Comparison of ENCODE assay signal across 8 mouse cellular contexts in the genomic region with DNA sequence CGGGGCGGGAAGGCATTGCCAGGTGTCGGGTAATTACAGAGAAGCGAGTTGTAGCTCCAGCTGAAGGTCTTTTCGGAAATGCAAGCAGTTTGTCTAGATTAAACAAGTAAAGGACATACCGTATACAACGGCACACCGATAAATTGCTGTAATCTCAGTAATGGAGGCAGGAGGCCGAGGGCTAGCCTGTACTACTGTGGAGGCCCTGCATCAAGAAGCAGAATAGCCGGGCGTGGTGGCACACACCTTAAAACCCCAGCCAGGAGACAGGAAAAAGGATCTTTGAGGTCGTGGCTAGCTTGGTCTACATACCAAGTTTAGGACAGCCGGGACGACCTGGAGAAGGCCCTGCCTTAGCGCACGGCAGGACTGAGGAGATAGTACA. TPM values are rescaled to one million over a fixed set of nuclear protein-coding genes. Genes with fewer than 3 reads are reported as not detected.
DNase-seq lines count a peak whose midpoint lies in the region; ATAC-seq and TF ChIP-seq lines count a peak whose summit lies in the region.

No protein-coding gene starts in this region.

- peak overlapping the region; percentile 79 for H3K4me2 ChIP-seq in liver, embryonic 12.5 days

- TF ChIP-seq POLR2A in cerebellum, adult 2 months (IDR thresholded peaks at IDR 0.05; ENCODE audit: borderline replicate concordance, insufficient read depth, low read length), result no peak
- no peak for TF ChIP-seq POLR2A in spleen, adult 2 months (IDR thresholded peaks at IDR 0.05; ENCODE audit: low read depth, low read length)

- peaks cover 16% of the 10 kb centered on the region for H3K36me3 ChIP-seq in spleen, adult 2 months (ENCODE audit: control insufficient read depth, insufficient read depth, low read length)
- H3K36me3 ChIP-seq in liver, embryonic 12.5 days, result peaks cover 34% of the 10 kb centered on the region

- TF ChIP-seq CTCF in cerebellum, adult 2 months (IDR thresholded peaks at IDR 0.05; ENCODE audit: borderline replicate concordance, insufficient read depth, low read depth, low read length), result no peak
- no peak for TF ChIP-seq CTCF in spleen, adult 2 months (IDR thresholded peaks at IDR 0.05; ENCODE audit: extremely low read depth, insufficient read depth, insufficient read length, insufficient replicate concordance)

- ATAC-seq in liver, embryonic 12.5 days, result peak; percentile 19

- no peaks in the 10 kb centered on the region for H3K9me3 ChIP-seq in liver, embryonic 12.5 days (replicated peaks)

- WGBS in cerebellum, adult 2 months, result 14% methylated on average over 16 of the region's 16 CpGs
- WGBS in spleen, adult 2 months, result 11% methylated on average over 16 of the region's 16 CpGs
- 6% methylated on average over 16 of the region's 16 CpGs for WGBS in liver, embryonic 12.5 days (ENCODE audit: insufficient replicate concordance)

- no peaks in the 10 kb centered on the region for H3K27me3 ChIP-seq in cerebellum, adult 2 months (ENCODE audit: control insufficient read depth, insufficient read depth, low read length)
- no peaks in the 10 kb centered on the region for H3K27me3 ChIP-seq in spleen, adult 2 months (ENCODE audit: control insufficient read depth, insufficient read depth, low read length)
- no peaks in the 10 kb centered on the region for H3K27me3 ChIP-seq in liver, embryonic 12.5 days (replicated peaks)

- H3K9ac ChIP-seq in liver, embryonic 12.5 days, result peak overlapping the region; percentile 76

- peaks cover 13% of the 10 kb centered on the region for H3K4me1 ChIP-seq in cerebellum, adult 2 months (ENCODE audit: control insufficient read depth, insufficient read depth, low read length)
- H3K4me1 ChIP-seq in spleen, adult 2 months (ENCODE audit: control insufficient read depth, insufficient read depth, insufficient read length), result peaks cover 17% of the 10 kb centered on the region
- peaks cover 51% of the 10 kb centered on the region for H3K4me1 ChIP-seq in liver, embryonic 12.5 days

- DNase-seq in cerebellum, adult 2 months, result no peak
- DNase-seq in cerebellum, adult 9-10 months, result no peak
- no peak for DNase-seq in spleen, adult 2 months (ENCODE audit: low read depth in 1 of 2, low spot score in 2 of 2)
- DNase-seq in spleen, adult 12 weeks (ENCODE audit: low spot score), result no peak
- no peak for DNase-seq in thymus, adult 18-20 months
- DNase-seq in frontal cortex, postnatal 10 days (ENCODE audit: low spot score in 2 of 2), result no peak
- no peak for DNase-seq in left cerebral cortex, adult 11 months (ENCODE audit: low spot score)

- peak overlapping the region; percentile 79 for H3K4me3 ChIP-seq in cerebellum, adult 2 months (replicated peaks; ENCODE audit: insufficient read depth, low read depth, low read length)
- peak overlapping the region; percentile 67 for H3K4me3 ChIP-seq in spleen, adult 2 months (ENCODE audit: extremely low read depth, insufficient read depth, insufficient read length)
- peak overlapping the region; percentile 84 for H3K4me3 ChIP-seq in liver, embryonic 12.5 days

- peak overlapping the region; percentile 76; the same call in 1 of the 2 replicates for H3K27ac ChIP-seq in cerebellum, adult 2 months (ENCODE audit: insufficient read depth, low read length)
- H3K27ac ChIP-seq in spleen, adult 2 months (ENCODE audit: insufficient read depth, low read length), result peak overlapping the region; percentile 91
- peak overlapping the region; percentile 89 for H3K27ac ChIP-seq in liver, embryonic 12.5 days

RNA-seq across cellular contexts. Expression of gene Tbrg4, which starts 0.5 kb away (rescaled TPM):
- polyA plus RNA-seq in cerebellum, adult 2 months (2012; rRNA removed), result 83.8 and 87.0 TPM in 2 replicates
- polyA plus RNA-seq in spleen, adult 2 months (2012; rRNA removed), result 88.6 and 125 TPM in 2 replicates
- polyA plus RNA-seq in liver, embryonic 12.5 days (2016; fragmentation: Nextera tagmentation; extraction: Ambion mirVana), result 69.3 TPM in 2 replicates

RNA-seq across cellular contexts. Expression of gene Wap, which starts 12.1 kb away (rescaled TPM):
- polyA plus RNA-seq in cerebellum, adult 2 months (2012; rRNA removed), result not detected in 2 replicates
- polyA plus RNA-seq in spleen, adult 2 months (2012; rRNA removed), result not detected in 2 replicates
- polyA plus RNA-seq in liver, embryonic 12.5 days (2016; fragmentation: Nextera tagmentation; extraction: Ambion mirVana), result not detected in 2 replicates

RNA-seq across cellular contexts. Expression of gene Nacad, which starts 20.5 kb away (rescaled TPM):
- polyA plus RNA-seq in cerebellum, adult 2 months (2012; rRNA removed), result 70.0 and 94.4 TPM in 2 replicates
- 0.37 and 0.60 TPM in 2 replicates for polyA plus RNA-seq in spleen, adult 2 months (2012; rRNA removed)
- 6.4 and 7.5 TPM in 2 replicates for polyA plus RNA-seq in liver, embryonic 12.5 days (2016; fragmentation: Nextera tagmentation; extraction: Ambion mirVana)

RNA-seq across cellular contexts. Expression of gene Ramp3, which starts 31.9 kb away (rescaled TPM):
- 34.3 and 41.0 TPM in 2 replicates for polyA plus RNA-seq in cerebellum, adult 2 months (2012; rRNA removed)
- 2.4 and 13.7 TPM in 2 replicates for polyA plus RNA-seq in spleen, adult 2 months (2012; rRNA removed)
- polyA plus RNA-seq in liver, embryonic 12.5 days (2016; fragmentation: Nextera tagmentation; extraction: Ambion mirVana), result 0.23 and 0.49 TPM in 2 replicates
